14 mouse cellular contexts compared by ENCODE assay signal in the genomic region with DNA sequence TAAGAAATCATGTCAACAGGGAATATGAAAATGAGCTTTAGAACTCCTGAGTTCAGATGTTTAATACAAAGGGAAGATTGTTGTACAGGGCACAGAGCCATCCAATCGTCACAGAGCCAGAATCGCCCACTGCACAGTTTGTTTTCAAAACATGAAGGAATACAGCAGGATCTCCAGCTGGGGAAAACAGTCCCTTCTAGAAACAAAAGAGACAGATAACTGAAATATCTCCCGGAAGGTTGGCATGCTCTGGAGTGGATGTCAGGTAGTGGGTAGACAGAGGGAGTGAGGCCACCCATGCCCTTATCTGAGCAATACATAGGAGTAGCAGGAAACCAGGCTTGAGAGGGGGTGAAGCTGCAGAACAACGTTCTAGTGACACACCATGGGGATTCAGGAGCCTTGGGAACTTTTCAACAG.
DNase-seq lines count a peak whose midpoint lies in the region; ATAC-seq and TF ChIP-seq lines count a peak whose summit lies in the region.
"Had no signal": no experiment of that assay in that cellular context is flagged by ENCODE, and none has a peak within 500 bp of the region (broad histone marks: within the 10 kb centered on the region; RNA-seq: fewer than 3 reads in every experiment).

No protein-coding gene starts in this region.

- TF ChIP-seq POLR2A in MEL (IDR thresholded peaks at IDR 0.05; ENCODE audit: control insufficient read depth in 1 of 2, insufficient read depth in 1 of 2, low read depth in 1 of 2, low read length in 2 of 2, poor library complexity in 1 of 2), result no peak

- H3K4me1 ChIP-seq in kidney, postnatal 0 days (replicated peaks; ENCODE audit: insufficient read depth, low read length), result 0 out of 2 replicates have a peak, but pooled peaks cover 8% of the 10 kb centered on the region
- peaks cover 10 to 36% of the 10 kb centered on the region in 2 experiments for H3K4me1 ChIP-seq in MEL (ENCODE audit: control insufficient read depth in 1 of 2, insufficient read depth in 2 of 2, low read length in 2 of 2)
- peaks cover 47% of the 10 kb centered on the region for H3K4me1 ChIP-seq in heart, embryonic 13.5 days
- peaks cover 19% of the 10 kb centered on the region for H3K4me1 ChIP-seq in liver, embryonic 12.5 days
- peaks cover 6% of the 10 kb centered on the region; the same call in 1 of the 2 replicates for H3K4me1 ChIP-seq in neural tube, embryonic 15.5 days

- no peak for DNase-seq in kidney, postnatal 0 days (ENCODE audit: low spot score)
- no peak for DNase-seq in kidney, postnatal 10 days
- DNase-seq in MEL (ENCODE audit: low read depth, low spot score), result peak; percentile 69
- DNase-seq in embryo, embryonic 10 days (ENCODE audit: low spot score), result no peak
- no peak for DNase-seq in frontal cortex, postnatal 10 days (ENCODE audit: low spot score in 2 of 2)
- DNase-seq: forebrain, postnatal 0 days; lung, embryonic 14.5 days; retina, postnatal 1 day had no signal

- TF ChIP-seq RAD21 in MEL (IDR thresholded peaks at IDR 0.05; ENCODE audit: low read depth, low read length), result no peak

- peak; percentile 77 to 81 for TF ChIP-seq EP300 in MEL (IDR thresholded peaks at IDR 0.05; ENCODE audit: low read depth in 1 of 2, low read length in 2 of 2)

- TF ChIP-seq CTCF in kidney, postnatal 0 days (IDR thresholded peaks at IDR 0.05; ENCODE audit: low read depth), result no peak
- no peak for TF ChIP-seq CTCF in MEL (IDR thresholded peaks at IDR 0.05 in 2 of 3, conservative IDR thresholded peaks at IDR 0.05 in 1 of 3; ENCODE audit: control insufficient read depth in 1 of 3, insufficient read depth in 1 of 3, low read depth in 2 of 3, low read length in 3 of 3, poor library complexity in 1 of 3, severe bottlenecking in 1 of 3)

- H3K4me3 ChIP-seq in kidney, postnatal 0 days (replicated peaks; ENCODE audit: low read depth, low read length), result no peak overlapping the region
- no peak overlapping the region for H3K4me3 ChIP-seq in MEL (ENCODE audit: control insufficient read depth in 1 of 2, insufficient read depth in 1 of 2, low read depth in 2 of 2, low read length in 2 of 2)
- no peak overlapping the region for H3K4me3 ChIP-seq in heart, embryonic 13.5 days
- H3K4me3 ChIP-seq in liver, embryonic 12.5 days, result no peak overlapping the region
- no peak overlapping the region for H3K4me3 ChIP-seq in neural tube, embryonic 15.5 days (replicated peaks)
- H3K4me3 ChIP-seq: embryonic facial prominence, embryonic 10.5 days; left cerebral cortex, adult 2 months had no signal

- no peak for ATAC-seq in kidney, postnatal 0 days (replicated peaks; ENCODE audit: low FRiP score, low read depth)
- no peak for ATAC-seq in heart, embryonic 13.5 days (ENCODE audit: extremely low read depth, insufficient number of reproducible peaks, low FRiP score, low TSS enrichment)
- peak; percentile 59 for ATAC-seq in liver, embryonic 12.5 days
- ATAC-seq in neural tube, embryonic 15.5 days (ENCODE audit: low FRiP score), result no peak
- ATAC-seq: forebrain, postnatal 0 days; inflammation-experienced regulatory T-cells, adult 6 months had no signal

- WGBS in kidney, postnatal 0 days, result 60% methylated on average over 4 of the region's 4 CpGs
- WGBS in heart, embryonic 13.5 days, result 33% methylated on average over 4 of the region's 4 CpGs
- WGBS in liver, embryonic 12.5 days (ENCODE audit: insufficient replicate concordance), result 25% methylated on average over 4 of the region's 4 CpGs
- WGBS in neural tube, embryonic 15.5 days, result 60% methylated on average over 4 of the region's 4 CpGs

- H3K27me3 ChIP-seq in kidney, postnatal 0 days (ENCODE audit: insufficient read depth, low read length), result no peaks in the 10 kb centered on the region
- no peaks in the 10 kb centered on the region for H3K27me3 ChIP-seq in MEL (ENCODE audit: control insufficient read depth in 1 of 2, insufficient read depth in 2 of 2, low read length in 2 of 2)
- no peaks in the 10 kb centered on the region for H3K27me3 ChIP-seq in heart, embryonic 13.5 days (replicated peaks)
- H3K27me3 ChIP-seq in liver, embryonic 12.5 days (replicated peaks), result no peaks in the 10 kb centered on the region
- no peaks in the 10 kb centered on the region for H3K27me3 ChIP-seq in neural tube, embryonic 15.5 days (replicated peaks)

- no peaks in the 10 kb centered on the region for H3K36me3 ChIP-seq in kidney, postnatal 0 days (ENCODE audit: insufficient read depth, low read length)
- peaks cover 0 to 36% of the 10 kb centered on the region in 2 experiments; a peak in 2 of 4 replicates for H3K36me3 ChIP-seq in MEL (ENCODE audit: control insufficient read depth in 1 of 2, insufficient read depth in 2 of 2, low read length in 2 of 2)
- no peaks in the 10 kb centered on the region for H3K36me3 ChIP-seq in heart, embryonic 13.5 days
- H3K36me3 ChIP-seq in liver, embryonic 12.5 days, result no peaks in the 10 kb centered on the region
- H3K36me3 ChIP-seq in neural tube, embryonic 15.5 days, result no peaks in the 10 kb centered on the region
- H3K36me3 ChIP-seq: embryonic facial prominence, embryonic 10.5 days had no signal

- H3K27ac ChIP-seq in kidney, postnatal 0 days, result 0 out of 2 replicates have a peak overlapping the region, but pooled peaks have one; percentile 2
- peak overlapping the region; percentile 8 for H3K27ac ChIP-seq in MEL (ENCODE audit: control insufficient read depth, low read depth, low read length)
- H3K27ac ChIP-seq in heart, embryonic 13.5 days (replicated peaks), result peak overlapping the region; percentile 50; the same call in 1 of the 2 replicates
- H3K27ac ChIP-seq in liver, embryonic 12.5 days, result no peak overlapping the region
- no peak overlapping the region for H3K27ac ChIP-seq in neural tube, embryonic 15.5 days (replicated peaks)
- H3K27ac ChIP-seq: embryonic facial prominence, embryonic 10.5 days; left cerebral cortex, adult 2 months had no signal

- no peak overlapping the region for H3K9ac ChIP-seq in kidney, postnatal 0 days (ENCODE audit: low read depth, low read length)
- no peak overlapping the region for H3K9ac ChIP-seq in MEL (ENCODE audit: control insufficient read depth, low read depth, low read length, poor library complexity, severe bottlenecking)
- H3K9ac ChIP-seq in heart, embryonic 13.5 days, result no peak overlapping the region
- no peak overlapping the region for H3K9ac ChIP-seq in liver, embryonic 12.5 days
- no peak overlapping the region for H3K9ac ChIP-seq in neural tube, embryonic 15.5 days (replicated peaks)
- H3K9ac ChIP-seq: forebrain, postnatal 0 days; lung, embryonic 14.5 days had no signal

- no peaks in the 10 kb centered on the region for H3K9me3 ChIP-seq in kidney, postnatal 0 days (replicated peaks; ENCODE audit: low read length)
- H3K9me3 ChIP-seq in MEL (replicated peaks; ENCODE audit: insufficient read depth, low read length), result no peaks in the 10 kb centered on the region
- H3K9me3 ChIP-seq in heart, embryonic 13.5 days, result no peaks in the 10 kb centered on the region
- no peaks in the 10 kb centered on the region for H3K9me3 ChIP-seq in liver, embryonic 12.5 days (replicated peaks)
- no peaks in the 10 kb centered on the region for H3K9me3 ChIP-seq in neural tube, embryonic 15.5 days (replicated peaks)
- H3K9me3 ChIP-seq: embryonic facial prominence, embryonic 10.5 days had no signal

- no peak overlapping the region for H3K4me2 ChIP-seq in kidney, postnatal 0 days (ENCODE audit: low read length)
- H3K4me2 ChIP-seq in heart, embryonic 13.5 days, result no peak overlapping the region
- no peak overlapping the region for H3K4me2 ChIP-seq in liver, embryonic 12.5 days
- no peak overlapping the region for H3K4me2 ChIP-seq in neural tube, embryonic 15.5 days
- H3K4me2 ChIP-seq: lung, embryonic 14.5 days had no signal

- H3K79me2 ChIP-seq in MEL (ENCODE audit: control insufficient read depth, insufficient read depth, low read length, poor library complexity), result peaks cover 35% of the 10 kb centered on the region; the same call in 1 of the 2 replicates

TF ChIP-seq in MEL, 35 proteins besides CTCF, POLR2A, EP300 and RAD21:
- no peak for TF ChIP-seq MYC (IDR thresholded peaks at IDR 0.05; ENCODE audit: low read depth, low read length)
- no peak for TF ChIP-seq USF2 (IDR thresholded peaks at IDR 0.05; ENCODE audit: borderline replicate concordance in 1 of 2, insufficient read depth in 1 of 2, low read depth in 1 of 2, low read length in 2 of 2)
- no peak for TF ChIP-seq GABPA (IDR thresholded peaks at IDR 0.05; ENCODE audit: low read depth, low read length)
- no peak for TF ChIP-seq POLR2AphosphoS2 (IDR thresholded peaks at IDR 0.05; ENCODE audit: low read length)
- peak; percentile 63; the same call in 1 of the 2 replicates for TF ChIP-seq TCF12 (IDR thresholded peaks at IDR 0.05; ENCODE audit: low read depth, low read length)
- no peak for TF ChIP-seq ZMIZ1 (IDR thresholded peaks at IDR 0.05; ENCODE audit: low read depth, low read length)
- TF ChIP-seq POLR2AphosphoS5 (IDR thresholded peaks at IDR 0.05; ENCODE audit: borderline replicate concordance, low read depth, low read length), result no peak
- no peak for TF ChIP-seq NRF1 (IDR thresholded peaks at IDR 0.05; ENCODE audit: insufficient read depth, low read depth, low read length, poor library complexity, severe bottlenecking)
- TF ChIP-seq UBTF (IDR thresholded peaks at IDR 0.05; ENCODE audit: borderline replicate concordance, insufficient read depth, low read depth, low read length), result no peak
- no peak for TF ChIP-seq ZC3H11A (IDR thresholded peaks at IDR 0.05; ENCODE audit: low read depth, low read length)
- peak; percentile 66; the same call in 1 of the 2 replicates for TF ChIP-seq SIN3A (IDR thresholded peaks at IDR 0.05; ENCODE audit: low read length)
- no peak for TF ChIP-seq CHD2 (IDR thresholded peaks at IDR 0.05; ENCODE audit: low read length)
- TF ChIP-seq MAX (IDR thresholded peaks at IDR 0.05; ENCODE audit: low read length), result no peak
- peak; percentile 68 for TF ChIP-seq ETS1 (IDR thresholded peaks at IDR 0.05; ENCODE audit: low read depth, low read length)
- no peak; the same call in 1 of the 2 replicates for TF ChIP-seq RCOR1 (IDR thresholded peaks at IDR 0.05; ENCODE audit: low read depth, low read length)
- TF ChIP-seq TAL1 (IDR thresholded peaks at IDR 0.05; ENCODE audit: low read length), result 0 out of 2 replicates have a peak, but pooled peaks have one; percentile 16
- TF ChIP-seq MXI1 (IDR thresholded peaks at IDR 0.05; ENCODE audit: low read depth, low read length), result peak; percentile 66; the same call in 1 of the 2 replicates
- no peak for TF ChIP-seq ZNF384 (IDR thresholded peaks at IDR 0.05; ENCODE audit: low read depth, low read length)
- no peak for TF ChIP-seq BHLHE40 (IDR thresholded peaks at IDR 0.05; ENCODE audit: borderline replicate concordance, low read depth, low read length)
- peak; percentile 69 for TF ChIP-seq GATA1 (IDR thresholded peaks at IDR 0.05; ENCODE audit: low read depth, low read length)
- TF ChIP-seq USF1 (IDR thresholded peaks at IDR 0.05; ENCODE audit: low read depth, low read length), result no peak
- TF ChIP-seq HCFC1 (IDR thresholded peaks at IDR 0.05; ENCODE audit: low read depth, low read length), result no peak
- no peak for TF ChIP-seq MYB (IDR thresholded peaks at IDR 0.05; ENCODE audit: low read depth, low read length)
TF ChIP-seq in MEL: peak in this region for 6.

Comparison
In these comparisons a context has a peak if more than half of its experiments do, and no peak if none do; other contexts are left out.
1. H3K27ac ChIP-seq: peak in kidney, postnatal 0 days (single experiment), MEL (single experiment) and heart, embryonic 13.5 days (single experiment); none in liver, embryonic 12.5 days (single experiment) and neural tube, embryonic 15.5 days (single experiment).